Mouse (Mus musculus) forebrain, embryonic 11.5 days (tissue): ENCODE data around the gene Gm20708. TPM values are rescaled to one million over a fixed set of nuclear protein-coding genes. Genes with fewer than 3 reads are reported as not detected.

Source experiments
- ATAC-seq: fragments of 200-750 bp; cut with Nextera tagmentation; replicated peaks from 2 replicates; pipeline ENCODE4 v1.8.0; 2017; ENCODE audit warnings: moderate TSS enrichment; ENCODE audit not compliant: low FRiP score
- DNase-seq: peaks from one replicate; pipeline ENCODE4 v3.0.0-alpha.2; 2017; ENCODE audit warnings: low spot score
- H3K27ac ChIP-seq: fragments of 300-500 bp; sonication (generic); 2 replicates; pipeline ENCODE4 v1.5.1; 2014; ENCODE audit warnings: low read depth, low read length
- H3K27me3 ChIP-seq: fragments of 300-500 bp; sonication (generic); 2 replicates; pipeline ENCODE4 v1.6.1; 2014; ENCODE audit warnings: mild to moderate bottlenecking, low read length, mixed read lengths; ENCODE audit not compliant: control insufficient read depth, insufficient read depth
- H3K36me3 ChIP-seq: fragments of 300-500 bp; sonication (generic); 2 replicates; pipeline ENCODE4 v1.6.1; 2014; ENCODE audit warnings: mild to moderate bottlenecking, low read length, moderate library complexity, mixed read lengths; ENCODE audit not compliant: control insufficient read depth, insufficient read depth
- H3K4me1 ChIP-seq: fragments of 300-500 bp; sonication (generic); replicated peaks from 2 replicates; pipeline ENCODE4 v1.6.1; 2014; ENCODE audit warnings: low read length, mixed read lengths; ENCODE audit not compliant: control insufficient read depth, insufficient read depth
- H3K4me2 ChIP-seq: fragments of 300-500 bp; sonication (generic); 2 replicates; pipeline ENCODE4 v1.6.1; 2014; ENCODE audit warnings: low read depth, mild to moderate bottlenecking, low read length, moderate library complexity, mixed read lengths; ENCODE audit not compliant: severe bottlenecking
- H3K4me3 ChIP-seq: fragments of 300-500 bp; sonication (generic); 2 replicates; pipeline ENCODE4 v1.5.1; 2014; ENCODE audit warnings: low read depth, low read length
- H3K9ac ChIP-seq: fragments of 300-500 bp; sonication (generic); 2 replicates; pipeline ENCODE4 v1.6.1; 2014; ENCODE audit warnings: low read length
- H3K9me3 ChIP-seq: fragments of 300-500 bp; sonication (generic); 2 replicates; pipeline ENCODE4 v1.6.1; 2016; ENCODE audit warnings: low read length, mixed read lengths; ENCODE audit not compliant: control insufficient read depth
- WGBS: fragments of 180-500 bp; shearing (Covaris S2); extraction: QIAGEN DNeasy Blood & Tissue Kit; methylation state at CpG from one replicate; pipeline ENCODE4 v1.1.7; 2014; 5-methylcytosine and 5-hydroxymethylcytosine counted together
- polyA plus RNA-seq: library from polyadenylated mRNA; unstranded; fragments of >200 nt; fragmentation: Nextera tagmentation; extraction: Ambion mirVana; gene quantifications from 2 replicates; pipeline ENCODE4 v1.2.1, GENCODE M21; 2014

The Gm20708 gene
- polyA plus RNA-seq, 1 experiment from 2014 or later = 0.55 TPM

- Histone ChIP-seq H3K4me1 (peaks cover 19% of the 10 kb centered on the region; the same call in 1 of the 2 replicates), H3K27me3 (peaks cover 24% of the 10 kb centered on the region), H3K9me3 (no peaks in the 10 kb centered on the region), H3K4me2 (no peak overlapping the region), H3K4me3 (no peak overlapping the region), H3K9ac (no peak overlapping the region), H3K36me3 (no peaks in the 10 kb centered on the region), H3K27ac (no peak overlapping the region)
- ATAC-seq (no peak), DNase-seq (no peak)
- WGBS = 19% methylated on average over 11 of the region's 11 CpGs
Observed at GRCm38 (mm10) chr11:117863174-117863856, 53.8 kb downstream of the Gm20708 start.

GRCm38 (mm10) chr11:117864805-117865204 lies 55.3 kb downstream of the Gm20708 start:
- Histone ChIP-seq H3K4me1 (peaks cover 18% of the 10 kb centered on the region; the same call in 1 of the 2 replicates), H3K27me3 (peaks cover 18% of the 10 kb centered on the region), H3K36me3 (no peaks in the 10 kb centered on the region), H3K27ac (no peak overlapping the region), H3K4me2 (no peak overlapping the region), H3K4me3 (no peak overlapping the region), H3K9me3 (no peaks in the 10 kb centered on the region), H3K9ac (no peak overlapping the region)
- ATAC-seq (no peak), DNase-seq (no peak)
- WGBS = 67% methylated on average over 2 of the region's 2 CpGs

- H3K27ac ChIP-seq = no peak overlapping the region
- H3K4me1 ChIP-seq = peaks cover 18% of the 10 kb centered on the region; the same call in 1 of the 2 replicates
- no peak overlapping the region for H3K4me3 ChIP-seq
- 12% methylated on average over 6 of the region's 6 CpGs for WGBS
- H3K27me3 ChIP-seq = peaks cover 10% of the 10 kb centered on the region
- ATAC-seq = peak; percentile 39; the same call in 1 of the 2 replicates
- DNase-seq = no peak
- H3K9me3 ChIP-seq = no peaks in the 10 kb centered on the region
- H3K36me3 ChIP-seq = no peaks in the 10 kb centered on the region
- H3K4me2 ChIP-seq = 0 out of 2 replicates have a peak overlapping the region, but pooled peaks have one; percentile 6
- peak overlapping the region; percentile 27; the same call in 1 of the 2 replicates for H3K9ac ChIP-seq
Observed at GRCm38 (mm10) chr11:117865988-117866387, 56.5 kb downstream of the Gm20708 start.

GRCm38 (mm10) chr11:117870688-117871365 lies 61.4 kb downstream of the Gm20708 start:
- Histone ChIP-seq H3K9ac (no peak overlapping the region), H3K27me3 (no peaks in the 10 kb centered on the region), H3K4me3 (no peak overlapping the region), H3K36me3 (no peaks in the 10 kb centered on the region), H3K27ac (no peak overlapping the region), H3K4me1 (peaks cover 16% of the 10 kb centered on the region; the same call in 1 of the 2 replicates), H3K4me2 (no peak overlapping the region), H3K9me3 (no peaks in the 10 kb centered on the region)
- DNase-seq = peak; percentile 88
- 35% methylated on average over 12 of the region's 12 CpGs for WGBS
- ATAC-seq = no peak; the same call in 1 of the 2 replicates

GRCm38 (mm10) chr11:117871376-117871775 lies 61.9 kb downstream of the Gm20708 start:
- H3K4me1 ChIP-seq = peaks cover 12% of the 10 kb centered on the region; the same call in 1 of the 2 replicates
- no peaks in the 10 kb centered on the region for H3K36me3 ChIP-seq

DNA sequence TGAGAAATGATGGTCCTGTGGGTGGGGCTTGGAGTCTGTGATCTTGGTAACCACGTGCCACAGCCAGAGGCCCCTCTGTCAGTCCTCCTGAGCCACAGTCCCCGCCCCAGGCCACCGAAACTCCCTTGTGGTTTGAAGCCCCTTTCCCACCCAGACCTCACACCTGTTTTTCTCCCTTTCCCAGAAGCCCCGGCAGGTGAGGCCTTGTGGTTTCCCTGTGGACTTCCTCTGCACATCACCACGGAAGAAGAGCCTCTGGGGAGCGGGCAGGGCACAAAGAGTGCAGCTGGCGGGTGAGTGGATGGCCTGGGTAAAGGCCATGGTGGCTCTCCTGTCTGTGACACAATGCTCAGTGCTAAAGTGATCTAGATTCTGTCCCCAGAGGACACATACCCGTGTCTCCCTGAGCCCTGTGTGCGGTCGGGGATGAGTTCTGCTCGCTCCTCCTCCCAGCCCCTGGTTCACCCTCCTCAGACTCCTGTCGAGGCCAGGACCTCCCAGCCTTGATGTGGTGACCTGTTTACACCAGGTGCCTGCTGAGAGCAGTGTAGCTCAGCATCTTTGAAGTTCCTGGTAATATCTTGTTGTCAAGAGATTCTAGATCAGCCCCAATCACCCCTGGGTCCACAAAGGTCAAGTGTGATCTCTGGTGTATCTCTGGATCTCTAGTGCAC lies 62.6 kb downstream of the Gm20708 start:
- Histone ChIP-seq H3K9ac (no peak overlapping the region), H3K4me1 (peaks cover 11% of the 10 kb centered on the region; the same call in 1 of the 2 replicates), H3K27ac (no peak overlapping the region), H3K9me3 (no peaks in the 10 kb centered on the region), H3K4me3 (no peak overlapping the region), H3K4me2 (no peak overlapping the region), H3K27me3 (no peaks in the 10 kb centered on the region), H3K36me3 (no peaks in the 10 kb centered on the region)
- WGBS = 72% methylated on average over 12 of the region's 12 CpGs
- ATAC-seq (no peak), DNase-seq (no peak)

More at GRCm38 (mm10) chr11:117871376-117871775, 61.9 kb downstream of the Gm20708 start:
- Histone ChIP-seq H3K27me3 (no peaks in the 10 kb centered on the region), H3K9ac (no peak overlapping the region), H3K4me3 (no peak overlapping the region), H3K4me2 (no peak overlapping the region), H3K27ac (no peak overlapping the region), H3K9me3 (no peaks in the 10 kb centered on the region)
- ATAC-seq (no peak), DNase-seq (no peak)
- WGBS = 73% methylated on average over 5 of the region's 5 CpGs

- Histone ChIP-seq H3K4me2 (peak within 1 kb of the TSS; percentile 99), H3K4me1 (peaks cover 11% of the 10 kb centered on the region; the same call in 1 of the 2 replicates), H3K9me3 (no peaks in the 10 kb centered on the region), H3K27me3 (no peaks in the 10 kb centered on the region), H3K36me3 (no peaks in the 10 kb centered on the region), H3K27ac (no peak within 1 kb of the TSS), H3K9ac (peak within 1 kb of the TSS; percentile 64), H3K4me3 (peak within 1 kb of the TSS; percentile 60)
- DNase-seq = peak; percentile 88
- 3% methylated on average over 51 of the region's 51 CpGs for WGBS
- peak; percentile 84 for ATAC-seq
Observed at GRCm38 (mm10) chr11:117872861-117873608, 63.6 kb downstream of the Gm20708 start, which contains the start of gene Tha1. Gene Tha1 (minus strand): TSS chr11:117873481.

DNA sequence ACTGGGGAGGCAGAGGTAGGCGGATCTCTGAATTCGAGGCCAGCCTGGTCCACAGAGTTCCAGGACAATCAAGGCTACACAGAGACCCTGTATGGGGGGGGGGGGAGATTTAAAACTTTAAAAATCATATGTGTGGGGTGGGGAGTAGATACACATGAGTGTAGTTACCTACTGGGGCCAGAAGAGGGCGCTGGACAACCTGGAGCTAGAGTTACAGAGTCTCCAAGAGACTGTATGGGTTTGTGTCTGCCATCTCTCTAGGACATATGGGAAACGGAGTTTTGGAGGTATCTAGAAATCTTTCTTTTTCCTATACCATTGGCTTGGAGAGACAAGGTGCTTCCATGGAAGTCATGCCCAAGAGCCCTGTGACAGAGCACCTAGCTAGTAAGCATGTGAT lies 65.0 kb downstream of the Gm20708 start:
- ATAC-seq (no peak), DNase-seq (no peak)
- Histone ChIP-seq H3K4me3 (no peak overlapping the region), H3K27ac (no peak overlapping the region), H3K9ac (no peak overlapping the region), H3K27me3 (no peaks in the 10 kb centered on the region), H3K9me3 (no peaks in the 10 kb centered on the region), H3K36me3 (no peaks in the 10 kb centered on the region), H3K4me1 (peaks cover 18% of the 10 kb centered on the region; the same call in 1 of the 2 replicates), H3K4me2 (no peak overlapping the region)
- WGBS = 56% methylated on average over 4 of the region's 4 CpGs
